Comparison of ENCODE assay signal across 7 mouse cellular contexts in the genomic region with DNA sequence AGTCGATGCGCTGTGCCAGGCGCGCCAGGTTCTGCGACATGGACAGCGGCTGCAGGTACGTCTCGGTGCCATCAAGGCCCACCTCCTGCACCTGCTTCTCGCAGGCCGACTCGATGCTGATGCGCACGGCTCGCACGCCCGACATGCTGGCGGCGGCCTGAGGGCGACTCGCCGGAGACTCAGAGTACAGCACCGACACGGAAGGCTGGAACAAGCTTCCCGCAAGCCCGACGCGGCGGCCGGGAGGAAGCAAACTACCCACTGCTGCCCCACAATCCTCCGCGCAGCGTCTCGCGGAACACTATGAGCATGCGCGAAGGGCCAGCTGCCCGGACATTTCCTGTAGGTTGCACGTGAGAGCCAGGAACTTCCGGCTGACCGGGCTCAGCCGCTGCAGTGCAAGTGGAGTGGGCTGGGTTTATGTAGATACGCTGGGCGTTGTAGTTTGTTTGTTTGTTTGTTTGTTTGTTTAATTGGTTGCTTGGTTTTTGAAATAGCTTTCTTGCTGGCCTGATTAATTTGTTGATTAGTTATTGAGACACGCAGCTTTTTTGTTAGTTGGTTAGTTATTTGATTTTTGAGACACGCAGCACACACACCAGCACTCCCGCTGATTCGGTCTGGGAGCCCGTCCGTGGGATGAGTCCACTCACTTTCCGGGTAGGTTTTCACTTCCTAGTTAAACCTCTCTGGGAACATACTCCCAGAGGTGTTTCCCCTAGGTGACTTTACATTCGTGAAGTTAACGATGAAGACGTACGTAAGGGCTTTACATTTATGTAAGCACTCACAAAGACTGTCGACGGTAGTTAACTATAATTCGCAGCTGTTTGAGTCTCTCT. TPM values are rescaled to one million over a fixed set of nuclear protein-coding genes. Genes with fewer than 3 reads are reported as not detected.
DNase-seq lines count a peak whose midpoint lies in the region; ATAC-seq lines count a peak whose summit lies in the region.

A gene (minus strand): TSS at position 283 of the 842 bp plus-strand sequence.

- peak; percentile 96 for DNase-seq in adrenal gland, adult 2 months
- DNase-seq in embryo, embryonic 11.5 days (ENCODE audit: low read depth, low spot score), result peak; percentile 91
- peak; percentile 85 to 89 for DNase-seq in gastrocnemius, postnatal 36 days
- peak; percentile 96 to 98 for DNase-seq in left cerebral cortex, postnatal 25 days (ENCODE audit: low spot score in 2 of 2)
- peak; percentile 95 for DNase-seq in midbrain, embryonic 10.5 days (ENCODE audit: low spot score)
- DNase-seq in right cerebral cortex, postnatal 4 days, result peak; percentile 89

- peaks cover 6% of the 10 kb centered on the region; the same call in 1 of the 2 replicates for H3K4me1 ChIP-seq in intestine, embryonic 15.5 days (replicated peaks)
- H3K4me1 ChIP-seq in midbrain, embryonic 10.5 days, result peaks cover 25% of the 10 kb centered on the region

- peaks cover 8% of the 10 kb centered on the region; the same call in 1 of the 2 replicates for H3K36me3 ChIP-seq in intestine, embryonic 15.5 days
- peaks cover 25% of the 10 kb centered on the region for H3K36me3 ChIP-seq in midbrain, embryonic 10.5 days

- H3K27me3 ChIP-seq in intestine, embryonic 15.5 days (replicated peaks), result no peaks in the 10 kb centered on the region
- no peaks in the 10 kb centered on the region for H3K27me3 ChIP-seq in midbrain, embryonic 10.5 days (ENCODE audit: low read depth, poor library complexity, severe bottlenecking)

- intact Hi-C loops in gastrocnemius, postnatal 36 days (cut with DNase I), result no loop called here
- intact Hi-C loops in left cerebral cortex, postnatal 25 days (cut with DNase I), result loop anchor here (2.0 kb wide), 1 partner anchor 27 kb away; a partner anchor contains a TSS

- no peaks in the 10 kb centered on the region for H3K9me3 ChIP-seq in intestine, embryonic 15.5 days
- H3K9me3 ChIP-seq in midbrain, embryonic 10.5 days (replicated peaks), result no peaks in the 10 kb centered on the region

- 1% methylated on average over 57 of the region's 57 CpGs for WGBS in intestine, embryonic 15.5 days
- WGBS in midbrain, embryonic 10.5 days, result 1% methylated on average over 57 of the region's 57 CpGs

- peak; percentile 99 for ATAC-seq in intestine, embryonic 15.5 days

- peak within 1 kb of the TSS; percentile 86 for H3K4me3 ChIP-seq in intestine, embryonic 15.5 days (replicated peaks)
- H3K4me3 ChIP-seq in midbrain, embryonic 10.5 days, result peak within 1 kb of the TSS; percentile 98

- peak within 1 kb of the TSS; percentile 96 for H3K9ac ChIP-seq in intestine, embryonic 15.5 days

- H3K27ac ChIP-seq in intestine, embryonic 15.5 days, result peak within 1 kb of the TSS; percentile 92
- H3K27ac ChIP-seq in midbrain, embryonic 10.5 days (replicated peaks), result peak within 1 kb of the TSS; percentile 92

- peak within 1 kb of the TSS; percentile 59 for H3K4me2 ChIP-seq in intestine, embryonic 15.5 days (replicated peaks)

RNA-seq across cellular contexts. Expression of the gene that starts here (rescaled TPM):
- total RNA-seq in adrenal gland, adult 2 months (2021), result 10 to 100 TPM; 27.4 to 34.8 TPM
- 31.9 and 32.2 TPM in 2 replicates for polyA plus RNA-seq in adrenal gland, adult 2 months (2012; rRNA removed)
- 10 to 100 TPM in 1 of 2 experiments, 1 to 10 TPM in 1; 6.9 to 10.2 TPM for total RNA-seq in gastrocnemius, postnatal 36 days (2021)
- polyA plus RNA-seq in intestine, embryonic 15.5 days (2015; fragmentation: Nextera tagmentation; extraction: Ambion mirVana), result 31.0 and 34.5 TPM in 2 replicates
- total RNA-seq in left cerebral cortex, postnatal 25 days (2021), result 10 to 100 TPM; 31.4 to 38.0 TPM
- polyA plus RNA-seq in midbrain, embryonic 10.5 days (2016; fragmentation: Nextera tagmentation; extraction: Ambion mirVana), result 38.4 and 42.4 TPM in 2 replicates

Comparison
In these comparisons a context has a peak if more than half of its experiments do, and no peak if none do; other contexts are left out.
1. Peak in every context shown above with its lines: DNase-seq, ATAC-seq, H3K4me3 ChIP-seq and H3K27ac ChIP-seq.